Mouse (Mus musculus): ENCODE data around the gene Arpc1a. TPM values are rescaled to one million over a fixed set of nuclear protein-coding genes. Genes with fewer than 3 reads are reported as not detected.
"Not testable (repeated sequence)": the region's sequence is repeated elsewhere in the genome, so short reads cannot be mapped to it uniquely, and the experiment has no call there.

Gene Arpc1a
- polyA plus RNA-seq, 1 experiment from 2014 or later: 241 TPM

DNA sequence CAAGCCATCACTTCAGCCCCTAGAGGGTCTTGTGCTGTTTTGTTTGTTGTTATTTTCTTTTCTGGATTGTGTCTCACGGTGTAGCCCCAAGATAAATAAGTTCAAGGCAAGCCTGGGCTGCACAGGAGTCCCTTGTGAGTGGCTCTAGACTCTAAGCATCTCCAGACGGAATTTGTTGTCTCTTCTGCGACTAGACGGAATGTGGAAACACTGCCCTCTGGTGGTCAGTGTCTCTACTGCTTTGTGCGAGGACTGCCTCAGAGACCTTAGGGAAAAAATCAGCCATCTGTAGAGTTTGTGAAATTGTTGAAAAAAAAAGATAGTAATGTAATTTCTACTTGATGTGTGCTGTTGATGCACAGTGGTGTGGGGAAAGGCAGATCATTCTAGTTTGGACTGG lies 13.9 kb upstream of the Arpc1a start:
- H3K4me2 ChIP-seq (ENCODE audit: low read length): no peak overlapping the region
- DNase-seq (ENCODE audit: low spot score): peak; percentile 91
- under 1% methylated on average over 5 of the region's 5 CpGs for WGBS
- no peaks in the 10 kb centered on the region for H3K36me3 ChIP-seq (ENCODE audit: control insufficient read depth, insufficient read depth, low read length)
- H3K9me3 ChIP-seq (replicated peaks; ENCODE audit: control insufficient read depth, low read length): no peaks in the 10 kb centered on the region
- no peak overlapping the region for H3K27ac ChIP-seq (ENCODE audit: low read depth, low read length)
- ATAC-seq: peak; percentile 70; the same call in 1 of the 2 replicates
- H3K4me3 ChIP-seq (ENCODE audit: low read depth, low read length): no peak overlapping the region
- H3K27me3 ChIP-seq (replicated peaks; ENCODE audit: control insufficient read depth, insufficient read depth, low read length): no peaks in the 10 kb centered on the region
- H3K9ac ChIP-seq (ENCODE audit: low read length): no peak overlapping the region
- H3K4me1 ChIP-seq (ENCODE audit: control insufficient read depth, insufficient read depth, low read length): no peaks in the 10 kb centered on the region

- H3K4me1 ChIP-seq (ENCODE audit: control insufficient read depth, insufficient read depth, low read length): no peaks in the 10 kb centered on the region
- no peak overlapping the region for H3K4me2 ChIP-seq (ENCODE audit: low read length)
- H3K9me3 ChIP-seq (replicated peaks; ENCODE audit: control insufficient read depth, low read length): no peaks in the 10 kb centered on the region
- no peak overlapping the region for H3K4me3 ChIP-seq (ENCODE audit: low read depth, low read length)
- no peaks in the 10 kb centered on the region for H3K27me3 ChIP-seq (replicated peaks; ENCODE audit: control insufficient read depth, insufficient read depth, low read length)
- WGBS: 49% methylated on average over 6 of the region's 6 CpGs
- no peak overlapping the region for H3K9ac ChIP-seq (ENCODE audit: low read length)
- no peak overlapping the region for H3K27ac ChIP-seq (ENCODE audit: low read depth, low read length)
- no peaks in the 10 kb centered on the region for H3K36me3 ChIP-seq (ENCODE audit: control insufficient read depth, insufficient read depth, low read length)
- DNase-seq (ENCODE audit: low spot score) (no peak), ATAC-seq (no peak)
Observed at GRCm38 (mm10) chr5:145071342-145071741, 12.3 kb upstream of the Arpc1a start.

- no peaks in the 10 kb centered on the region for H3K9me3 ChIP-seq (replicated peaks; ENCODE audit: control insufficient read depth, low read length)
- no peak overlapping the region for H3K4me3 ChIP-seq (ENCODE audit: low read depth, low read length)
- ATAC-seq: no peak
- no peaks in the 10 kb centered on the region for H3K4me1 ChIP-seq (ENCODE audit: control insufficient read depth, insufficient read depth, low read length)
- 65% methylated on average over 3 of the region's 3 CpGs for WGBS
- H3K27ac ChIP-seq (ENCODE audit: low read depth, low read length): no peak overlapping the region
- no peaks in the 10 kb centered on the region for H3K27me3 ChIP-seq (replicated peaks; ENCODE audit: control insufficient read depth, insufficient read depth, low read length)
- DNase-seq (ENCODE audit: low spot score): no peak
- no peak overlapping the region for H3K4me2 ChIP-seq (ENCODE audit: low read length)
- H3K36me3 ChIP-seq (ENCODE audit: control insufficient read depth, insufficient read depth, low read length): no peaks in the 10 kb centered on the region
- H3K9ac ChIP-seq (ENCODE audit: low read length): no peak overlapping the region
Observed at GRCm38 (mm10) chr5:145075081-145075480, 8.5 kb upstream of the Arpc1a start.

DNA sequence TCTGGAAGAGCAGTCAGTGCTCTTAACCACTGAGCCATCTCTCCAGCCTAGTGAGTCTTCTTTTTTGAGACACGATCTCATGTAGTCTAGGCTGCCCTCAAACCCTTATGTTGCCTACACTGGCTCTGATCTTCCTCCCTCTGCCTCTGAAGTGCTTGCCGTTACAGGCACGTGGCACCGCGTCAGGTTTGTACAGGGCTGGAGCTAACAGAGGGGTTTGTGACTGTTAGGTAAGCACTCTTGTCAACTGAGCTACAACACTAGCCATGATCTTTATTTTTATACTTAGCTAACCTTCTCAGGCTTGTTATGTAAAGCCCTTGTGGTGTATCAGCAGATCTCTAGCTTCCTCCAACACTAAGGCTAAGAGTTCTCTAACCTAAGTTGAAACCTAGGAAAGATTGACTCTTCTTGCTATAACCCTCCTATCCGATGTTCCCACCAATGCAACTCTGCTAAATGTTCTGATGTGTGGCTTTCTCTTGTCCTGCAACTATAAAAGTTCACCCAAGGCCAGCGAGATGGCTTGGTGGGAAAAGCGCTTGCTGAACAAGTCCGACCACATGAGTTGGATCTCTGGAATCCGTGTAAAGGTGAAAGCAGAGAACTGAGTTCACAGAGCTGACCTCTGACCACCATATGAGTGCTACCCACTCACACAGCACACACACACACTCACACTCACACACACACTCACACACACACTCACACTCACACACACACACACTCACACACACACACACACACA lies 1.6 kb upstream of the Arpc1a start:
- WGBS: 93% methylated on average over 10 of the region's 10 CpGs

DNA sequence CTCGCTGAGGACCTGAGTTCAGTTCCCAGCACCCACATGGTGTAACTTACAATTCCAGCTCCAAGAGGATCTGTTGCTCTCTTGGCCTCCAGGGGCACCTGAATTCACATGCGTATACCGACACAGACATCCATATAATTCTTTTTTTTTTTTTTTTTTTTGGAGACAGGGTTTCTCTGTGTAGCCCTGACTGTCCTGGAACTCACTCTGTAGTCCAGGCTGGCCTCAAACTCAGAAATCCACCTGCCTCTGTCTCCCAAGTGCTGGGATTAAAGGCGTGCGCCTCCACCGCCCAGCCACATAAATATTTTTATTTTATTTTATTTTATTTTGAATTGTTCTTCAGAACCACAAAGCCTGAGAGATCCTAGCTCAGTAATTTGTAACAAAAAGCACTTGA lies 429 bp upstream of the Arpc1a start:
- H3K4me1 ChIP-seq (ENCODE audit: control insufficient read depth, insufficient read depth, low read length); H3K9me3 ChIP-seq (replicated peaks; ENCODE audit: control insufficient read depth, low read length); H3K36me3 ChIP-seq (ENCODE audit: control insufficient read depth, insufficient read depth, low read length); DNase-seq (ENCODE audit: low spot score); H3K27me3 ChIP-seq (replicated peaks; ENCODE audit: control insufficient read depth, insufficient read depth, low read length): not testable (repeated sequence)
- peak overlapping the region; percentile 93 for H3K9ac ChIP-seq (ENCODE audit: low read length)
- peak overlapping the region; percentile 80; the same call in 1 of the 2 replicates for H3K27ac ChIP-seq (ENCODE audit: low read depth, low read length)
- WGBS: 53% methylated on average over 6 of the region's 6 CpGs
- H3K4me3 ChIP-seq (ENCODE audit: low read depth, low read length): peak overlapping the region; percentile 74
- peak overlapping the region; percentile 83 for H3K4me2 ChIP-seq (ENCODE audit: low read length)
- ATAC-seq: peak; percentile 17; the same call in 1 of the 2 replicates

More for the DNA sequence above, 1.6 kb upstream of the Arpc1a start:
- H3K27me3 ChIP-seq (replicated peaks; ENCODE audit: control insufficient read depth, insufficient read depth, low read length): no peaks in the 10 kb centered on the region
- no peak for DNase-seq (ENCODE audit: low spot score)
- no peaks in the 10 kb centered on the region for H3K9me3 ChIP-seq (replicated peaks; ENCODE audit: control insufficient read depth, low read length)
- no peak overlapping the region for H3K4me2 ChIP-seq (ENCODE audit: low read length)
- ATAC-seq: no peak
- no peaks in the 10 kb centered on the region for H3K36me3 ChIP-seq (ENCODE audit: control insufficient read depth, insufficient read depth, low read length)
- H3K9ac ChIP-seq (ENCODE audit: low read length): no peak overlapping the region
- peaks cover 8% of the 10 kb centered on the region for H3K4me1 ChIP-seq (ENCODE audit: control insufficient read depth, insufficient read depth, low read length)
- no peak overlapping the region for H3K4me3 ChIP-seq (ENCODE audit: low read depth, low read length)
- H3K27ac ChIP-seq (ENCODE audit: low read depth, low read length): no peak overlapping the region

- Histone ChIP-seq H3K4me1 (ENCODE audit: control insufficient read depth, insufficient read depth, low read length) (peaks cover 8% of the 10 kb centered on the region), H3K9ac (ENCODE audit: low read length) (peak overlapping the region; percentile 93), H3K27ac (ENCODE audit: low read depth, low read length) (no peak overlapping the region), H3K9me3 (replicated peaks; ENCODE audit: control insufficient read depth, low read length) (no peaks in the 10 kb centered on the region), H3K27me3 (replicated peaks; ENCODE audit: control insufficient read depth, insufficient read depth, low read length) (no peaks in the 10 kb centered on the region), H3K36me3 (ENCODE audit: control insufficient read depth, insufficient read depth, low read length) (0 out of 2 replicates have a peak, but pooled peaks cover 3% of the 10 kb centered on the region), H3K4me3 (ENCODE audit: low read depth, low read length) (peak overlapping the region; percentile 74), H3K4me2 (ENCODE audit: low read length) (peak overlapping the region; percentile 83)
- WGBS: 81% methylated on average over 2 of the region's 2 CpGs
- ATAC-seq: no peak
- DNase-seq (ENCODE audit: low spot score): no peak
Observed at GRCm38 (mm10) chr5:145084822-145085221, 1.2 kb downstream of the Arpc1a start.

DNA sequence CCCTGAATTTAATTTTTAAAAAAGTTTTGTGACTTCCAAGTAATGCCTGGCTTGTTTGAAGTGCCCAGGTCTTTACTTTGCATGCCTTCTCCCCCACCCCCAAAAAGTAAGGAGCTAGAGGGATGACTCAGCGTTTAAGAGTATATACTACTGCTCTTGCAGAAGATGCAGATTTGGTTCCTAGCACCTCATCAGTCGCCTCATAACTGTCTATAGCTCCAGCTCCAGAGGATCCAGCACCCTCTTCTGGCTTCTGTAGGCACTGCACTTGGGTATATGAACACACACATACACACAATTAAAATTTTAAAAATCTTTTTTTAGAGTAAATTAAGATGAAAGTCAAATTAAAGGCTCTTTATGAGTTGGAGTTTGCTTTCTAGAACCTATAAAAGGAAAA lies 4.6 kb downstream of the Arpc1a start:
- Histone ChIP-seq H3K27me3 (replicated peaks; ENCODE audit: control insufficient read depth, insufficient read depth, low read length) (no peaks in the 10 kb centered on the region), H3K9me3 (replicated peaks; ENCODE audit: control insufficient read depth, low read length) (no peaks in the 10 kb centered on the region), H3K9ac (ENCODE audit: low read length) (no peak overlapping the region), H3K27ac (ENCODE audit: low read depth, low read length) (no peak overlapping the region), H3K4me3 (ENCODE audit: low read depth, low read length) (no peak overlapping the region), H3K4me1 (ENCODE audit: control insufficient read depth, insufficient read depth, low read length) (peaks cover 8% of the 10 kb centered on the region), H3K36me3 (ENCODE audit: control insufficient read depth, insufficient read depth, low read length) (peaks cover 28% of the 10 kb centered on the region), H3K4me2 (ENCODE audit: low read length) (no peak overlapping the region)
- ATAC-seq: no peak
- no peak for DNase-seq (ENCODE audit: low spot score)
- WGBS: 95% methylated on average over 2 of the region's 2 CpGs

DNA sequence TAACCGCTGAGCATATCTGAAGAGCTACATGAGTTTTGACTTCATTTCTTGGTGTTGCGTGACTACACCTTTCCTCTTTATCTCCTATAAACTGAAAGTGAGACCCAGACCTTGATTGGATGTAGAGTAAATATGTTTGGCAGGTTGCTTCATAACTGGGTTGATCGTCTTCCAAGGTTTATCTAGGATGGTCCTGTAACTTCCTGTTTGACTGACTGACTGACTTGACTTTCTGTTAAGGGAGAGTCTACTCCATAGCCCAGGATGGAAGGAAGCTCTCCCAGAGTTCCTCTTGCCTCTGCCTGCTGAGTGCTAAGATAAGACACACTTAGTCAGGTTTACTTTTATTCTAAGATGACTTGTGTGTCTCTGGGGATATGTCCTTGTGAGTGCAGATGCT lies 6.2 kb downstream of the Arpc1a start:
- DNase-seq (ENCODE audit: low spot score): no peak
- no peak for ATAC-seq
- Histone ChIP-seq H3K4me1 (ENCODE audit: control insufficient read depth, insufficient read depth, low read length) (peaks cover 1% of the 10 kb centered on the region), H3K27me3 (replicated peaks; ENCODE audit: control insufficient read depth, insufficient read depth, low read length) (no peaks in the 10 kb centered on the region), H3K9ac (ENCODE audit: low read length) (no peak overlapping the region), H3K9me3 (replicated peaks; ENCODE audit: control insufficient read depth, low read length) (no peaks in the 10 kb centered on the region), H3K4me2 (ENCODE audit: low read length) (no peak overlapping the region), H3K27ac (ENCODE audit: low read depth, low read length) (no peak overlapping the region), H3K4me3 (ENCODE audit: low read depth, low read length) (no peak overlapping the region), H3K36me3 (ENCODE audit: control insufficient read depth, insufficient read depth, low read length) (peaks cover 44% of the 10 kb centered on the region)
- WGBS: 89% methylated on average over 3 of the region's 3 CpGs

GRCm38 (mm10) chr5:145096195-145096594 lies 12.6 kb downstream of the Arpc1a start:
- DNase-seq (ENCODE audit: low spot score) (no peak), ATAC-seq (no peak)
- H3K9me3 ChIP-seq (replicated peaks; ENCODE audit: control insufficient read depth, low read length): no peaks in the 10 kb centered on the region
- 92% methylated on average over 4 of the region's 4 CpGs for WGBS
- H3K27ac ChIP-seq (ENCODE audit: low read depth, low read length): no peak overlapping the region
- peaks cover 94% of the 10 kb centered on the region for H3K36me3 ChIP-seq (ENCODE audit: control insufficient read depth, insufficient read depth, low read length)
- no peak overlapping the region for H3K4me2 ChIP-seq (ENCODE audit: low read length)
- no peaks in the 10 kb centered on the region for H3K27me3 ChIP-seq (replicated peaks; ENCODE audit: control insufficient read depth, insufficient read depth, low read length)
- no peak overlapping the region for H3K4me3 ChIP-seq (ENCODE audit: low read depth, low read length)
- H3K9ac ChIP-seq (ENCODE audit: low read length): no peak overlapping the region
- H3K4me1 ChIP-seq (ENCODE audit: control insufficient read depth, insufficient read depth, low read length): no peaks in the 10 kb centered on the region

Measured in forebrain, embryonic 14.5 days (tissue).